Mouse (Mus musculus) cerebellum, postnatal 36 days (tissue): ENCODE measurements at regions not wholly inside any gene's neighbourhood (a gene's known extent, or its start where the extent isn't known, plus 50 kb on each side); places are given as distances from the start of the nearest gene placed in this dataset.
A peak's percentile ranks its signal among the peaks of the same experiment; 100 is the strongest.

Source experiments
- DNase-seq, 2 experiments: peaks; one replicate each; pipeline ENCODE4 v3.0.0; 2021 to 2022; ENCODE audit warnings: mixed read lengths in 2 of 2

DNA sequence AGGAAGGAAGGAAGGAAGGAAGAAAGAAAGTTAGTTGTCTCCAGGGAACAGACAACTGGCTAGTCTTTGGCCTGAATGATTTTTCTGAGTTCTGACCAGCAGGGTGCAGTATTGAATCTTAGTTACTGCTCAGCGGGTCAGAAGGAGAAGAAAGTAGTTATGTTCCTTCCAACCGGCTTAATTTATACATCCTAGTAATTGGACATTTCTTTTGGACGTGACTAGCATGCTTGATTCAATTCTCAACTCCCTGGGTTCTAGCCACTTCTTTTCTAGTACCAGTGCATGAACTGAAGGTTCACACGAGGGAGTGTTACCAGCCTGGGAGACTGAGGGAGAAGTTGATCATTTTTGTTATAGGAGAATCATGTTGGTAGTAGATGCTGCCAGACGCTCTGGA lies 269.1 kb upstream of the 4930452B06Rik start:
- DNase-seq, result peak; percentile 5 to 34
